Mouse (Mus musculus) forebrain, embryonic 12.5 days (tissue): ENCODE data around the gene Tas2r119. TPM values are rescaled to one million over a fixed set of nuclear protein-coding genes. Genes with fewer than 3 reads are reported as not detected.

Experiments
- ATAC-seq: fragments of 200-750 bp; cut with Nextera tagmentation; 2 replicates; pipeline ENCODE4 v1.8.0; 2017; ENCODE audit warnings: moderate TSS enrichment; ENCODE audit not compliant: low FRiP score
- H3K27ac ChIP-seq: fragments of 300-500 bp; sonication (generic); 2 replicates; pipeline ENCODE4 v1.5.1; 2016; ENCODE audit warnings: mild to moderate bottlenecking
- H3K27me3 ChIP-seq: fragments of 300-500 bp; sonication (generic); 2 replicates; pipeline ENCODE4 v1.6.1; 2016; ENCODE audit warnings: mild to moderate bottlenecking
- H3K36me3 ChIP-seq: fragments of 300-500 bp; sonication (generic); replicated peaks from 2 replicates; pipeline ENCODE4 v1.6.1; 2016; ENCODE audit warnings: mild to moderate bottlenecking
- H3K4me1 ChIP-seq: fragments of 300-500 bp; sonication (generic); 2 replicates; pipeline ENCODE4 v1.6.1; 2016
- H3K4me2 ChIP-seq: fragments of 300-500 bp; sonication (generic); 2 replicates; pipeline ENCODE4 v1.6.1; 2016; ENCODE audit warnings: mild to moderate bottlenecking, moderate library complexity
- H3K4me3 ChIP-seq: fragments of 300-500 bp; sonication (generic); replicated peaks from 2 replicates; pipeline ENCODE4 v1.5.1; 2016; ENCODE audit warnings: mild to moderate bottlenecking
- H3K9ac ChIP-seq: fragments of 300-500 bp; sonication (generic); 2 replicates; pipeline ENCODE4 v1.6.1; 2016; ENCODE audit warnings: mild to moderate bottlenecking
- H3K9me3 ChIP-seq: fragments of 300-500 bp; sonication (generic); 2 replicates; pipeline ENCODE4 v1.6.1; 2016
- WGBS: fragments of 180-500 bp; shearing (Covaris S2); methylation state at CpG from one replicate; pipeline ENCODE4 v1.1.7; 2016; 5-methylcytosine and 5-hydroxymethylcytosine counted together
- polyA plus RNA-seq: library from polyadenylated mRNA; unstranded; fragments of >200 nt; fragmentation: Nextera tagmentation; extraction: Ambion mirVana; gene quantifications from 2 replicates; pipeline ENCODE4 v1.2.1, GENCODE M21; 2016

The Tas2r119 gene
- polyA plus RNA-seq, result not detected in 2 replicates

DNA sequence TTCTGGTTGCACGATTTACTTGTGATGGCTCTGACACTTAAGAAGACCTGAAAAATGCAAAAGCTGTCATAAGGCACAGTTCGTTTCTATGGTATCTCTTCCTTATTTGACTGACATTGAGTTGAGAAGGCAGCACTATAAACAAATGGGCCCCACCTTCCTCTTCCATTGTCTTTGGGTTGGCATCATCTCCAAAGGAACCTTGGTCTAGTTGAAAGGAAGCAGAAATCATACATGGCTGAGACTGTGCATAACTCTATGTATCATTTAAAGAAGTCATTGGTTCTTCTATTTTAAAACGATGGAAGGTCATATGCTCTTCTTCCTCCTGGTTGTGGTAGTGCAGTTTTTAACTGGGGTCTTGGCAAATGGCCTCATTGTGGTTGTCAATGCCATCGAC is at the start of gene Tas2r119:
Tas2r119 (plus strand) TSS at position 301 of the 400 bp plus-strand sequence.
- Histone ChIP-seq H3K4me3 (no peak within 1 kb of the TSS), H3K36me3 (no peaks in the 10 kb centered on the region), H3K27ac (no peak within 1 kb of the TSS), H3K4me2 (no peak within 1 kb of the TSS), H3K4me1 (peaks cover 8% of the 10 kb centered on the region), H3K9me3 (no peaks in the 10 kb centered on the region), H3K27me3 (no peaks in the 10 kb centered on the region), H3K9ac (no peak within 1 kb of the TSS)
- WGBS, result 84% methylated on average over 4 of the region's 4 CpGs
- no peak for ATAC-seq

DNA sequence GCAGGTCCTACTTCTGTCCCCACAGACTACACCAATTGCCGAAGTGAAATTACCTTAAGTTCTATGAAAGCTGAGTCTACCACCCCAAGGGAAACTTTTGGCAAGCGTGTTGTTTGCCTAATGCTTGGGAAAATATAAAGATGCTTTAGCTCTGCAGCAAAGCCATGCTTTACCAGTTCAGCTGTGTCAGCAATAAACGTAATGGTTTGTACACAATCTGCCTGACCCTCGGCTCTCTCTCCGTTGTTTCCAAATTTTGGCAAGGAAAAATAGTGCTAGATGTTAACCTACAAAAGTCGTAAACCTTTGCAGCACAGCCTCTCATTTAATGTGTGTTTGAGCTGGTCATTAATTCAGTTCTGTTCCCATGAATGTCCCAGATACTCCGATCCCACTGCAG is 44.8 kb upstream of the Tas2r119 start:
- 93% methylated on average over 7 of the region's 7 CpGs for WGBS
- ATAC-seq, result no peak
- Histone ChIP-seq H3K9me3 (no peaks in the 10 kb centered on the region), H3K27me3 (no peaks in the 10 kb centered on the region), H3K9ac (no peak overlapping the region), H3K27ac (no peak overlapping the region), H3K4me3 (no peak overlapping the region), H3K4me2 (no peak overlapping the region), H3K36me3 (no peaks in the 10 kb centered on the region), H3K4me1 (no peaks in the 10 kb centered on the region)

DNA sequence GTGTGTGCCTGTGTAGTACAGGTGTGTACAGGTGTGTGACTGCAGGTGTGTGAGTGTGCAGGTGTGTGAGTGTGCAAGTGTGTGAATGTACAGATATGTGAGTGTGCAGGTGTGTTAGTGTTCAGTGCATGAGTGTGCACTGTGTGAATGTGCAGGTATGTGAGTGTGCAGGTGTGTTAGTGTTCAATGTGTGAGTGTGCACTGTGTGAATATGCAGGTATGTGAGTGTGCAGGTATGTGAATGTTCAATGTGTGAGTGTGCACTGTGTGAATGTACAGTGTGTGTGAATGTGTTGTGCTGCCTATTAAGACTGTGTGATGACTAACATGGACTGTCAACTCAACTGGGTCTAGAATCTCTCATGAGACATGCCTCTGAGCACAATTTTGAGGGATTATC is 35.4 kb upstream of the Tas2r119 start:
- Histone ChIP-seq H3K9ac (no peak overlapping the region), H3K36me3 (no peaks in the 10 kb centered on the region), H3K4me1 (no peaks in the 10 kb centered on the region), H3K27me3 (no peaks in the 10 kb centered on the region), H3K9me3 (no peaks in the 10 kb centered on the region), H3K4me2 (no peak overlapping the region), H3K27ac (no peak overlapping the region), H3K4me3 (no peak overlapping the region)
- no peak for ATAC-seq

DNA sequence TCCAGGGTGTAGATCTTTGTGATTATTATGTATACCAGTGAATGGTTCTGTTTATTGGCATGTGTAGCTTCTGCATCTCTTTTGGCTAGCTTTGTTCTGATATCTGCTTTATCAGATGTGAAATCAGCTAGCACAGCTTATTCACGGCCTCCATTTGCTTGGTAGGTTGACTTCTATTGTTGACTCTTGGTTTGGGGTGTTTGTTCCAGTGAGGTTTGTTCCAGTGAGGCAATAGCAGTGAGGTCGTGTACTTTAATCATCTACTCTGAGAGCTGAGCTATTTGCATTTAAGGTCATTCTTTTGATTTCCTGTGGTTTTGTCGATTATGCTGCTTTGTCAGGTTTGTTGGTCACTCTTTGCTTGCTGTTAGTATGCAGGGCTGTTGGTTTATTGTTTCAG is 32.8 kb upstream of the Tas2r119 start:
- no peaks in the 10 kb centered on the region for H3K36me3 ChIP-seq
- H3K9me3 ChIP-seq, result no peaks in the 10 kb centered on the region
- no peak for ATAC-seq
- 77% methylated on average over 3 of the region's 3 CpGs for WGBS
- no peak overlapping the region for H3K9ac ChIP-seq
- no peak overlapping the region for H3K27ac ChIP-seq
- no peaks in the 10 kb centered on the region for H3K4me1 ChIP-seq
- H3K27me3 ChIP-seq, result no peaks in the 10 kb centered on the region
- H3K4me3 ChIP-seq, result no peak overlapping the region
- H3K4me2 ChIP-seq, result no peak overlapping the region

DNA sequence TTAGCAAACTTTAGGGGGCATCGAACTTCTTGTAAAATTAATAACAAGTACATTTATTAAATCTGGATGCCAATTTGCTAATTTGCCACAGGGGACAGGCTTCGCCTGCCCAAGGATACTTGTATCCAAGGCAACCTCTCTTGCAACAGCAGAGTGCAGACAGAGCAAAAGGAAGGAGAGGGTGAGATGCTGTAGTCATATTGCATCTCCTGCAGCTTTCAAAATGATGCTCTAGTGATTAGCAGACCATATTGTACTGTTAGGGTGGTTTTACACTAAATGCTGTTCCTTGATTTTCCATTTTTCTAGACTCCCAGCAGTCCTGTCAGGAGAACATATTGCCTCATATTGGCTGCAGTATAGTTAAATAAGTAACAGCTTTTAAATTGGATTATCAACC is 23.7 kb upstream of the Tas2r119 start:
- Histone ChIP-seq H3K36me3 (no peaks in the 10 kb centered on the region), H3K9me3 (no peaks in the 10 kb centered on the region), H3K27me3 (0 out of 2 replicates have a peak, but pooled peaks cover 3% of the 10 kb centered on the region), H3K4me3 (no peak overlapping the region), H3K27ac (no peak overlapping the region), H3K4me2 (no peak overlapping the region), H3K4me1 (peaks cover 4% of the 10 kb centered on the region), H3K9ac (no peak overlapping the region)
- WGBS, result 85% methylated on average over 2 of the region's 2 CpGs
- no peak for ATAC-seq

DNA sequence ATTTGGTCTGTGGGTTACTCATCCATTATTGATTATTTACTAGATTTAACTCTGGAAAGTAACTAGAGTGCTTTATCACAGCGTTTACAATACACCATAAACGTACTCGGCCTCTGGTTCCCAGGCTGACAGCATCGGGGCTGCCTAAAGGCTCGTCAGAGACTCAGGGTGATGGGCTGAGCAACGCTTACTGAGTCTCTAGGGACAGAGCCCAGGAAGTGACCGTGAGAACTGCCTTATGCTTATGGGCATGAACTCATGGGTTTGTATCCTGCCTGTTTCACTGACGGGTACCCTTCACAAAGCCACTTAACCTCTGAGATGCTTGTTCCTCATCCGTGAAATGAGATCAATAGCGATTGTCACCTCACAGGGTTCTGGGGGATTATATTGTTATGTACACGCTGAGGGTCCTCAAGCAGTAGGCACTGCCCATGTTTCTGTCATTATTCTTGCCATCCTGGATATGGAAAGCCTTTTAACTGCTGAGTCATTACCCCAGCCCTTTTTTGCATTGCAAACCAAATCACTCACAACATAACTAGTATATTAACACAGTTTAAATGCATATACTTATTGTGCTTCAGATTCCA is 23.1 kb upstream of the Tas2r119 start:
- Histone ChIP-seq H3K9ac (no peak overlapping the region), H3K36me3 (no peaks in the 10 kb centered on the region), H3K4me1 (peaks cover 4% of the 10 kb centered on the region), H3K9me3 (no peaks in the 10 kb centered on the region), H3K4me3 (no peak overlapping the region), H3K27ac (no peak overlapping the region), H3K27me3 (0 out of 2 replicates have a peak, but pooled peaks cover 3% of the 10 kb centered on the region), H3K4me2 (no peak overlapping the region)
- 59% methylated on average over 11 of the region's 11 CpGs for WGBS
- 0 out of 2 replicates have a peak, but pooled peaks have one; percentile 49 for ATAC-seq

DNA sequence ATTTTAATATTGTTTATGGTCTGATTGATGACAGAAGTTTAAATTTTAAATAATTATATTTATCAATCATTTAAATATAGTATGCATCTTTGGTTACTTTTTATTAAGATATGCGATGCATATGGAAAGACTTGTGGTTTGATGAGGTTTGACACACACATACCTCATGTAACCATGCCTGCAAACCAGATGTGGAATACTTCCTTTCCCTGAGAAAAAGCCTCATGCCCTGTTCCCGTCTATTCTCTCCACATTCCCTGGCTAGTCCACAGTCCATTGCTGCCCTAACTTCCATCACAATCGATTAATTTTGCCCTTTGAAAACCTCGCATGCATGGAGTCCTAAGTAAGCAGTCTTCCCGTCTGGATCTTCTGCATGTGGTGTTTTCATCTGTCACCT is 21.0 kb upstream of the Tas2r119 start:
- H3K27me3 ChIP-seq, result 0 out of 2 replicates have a peak, but pooled peaks cover 3% of the 10 kb centered on the region
- WGBS, result 63% methylated on average over 5 of the region's 5 CpGs
- H3K9ac ChIP-seq, result no peak overlapping the region
- no peaks in the 10 kb centered on the region for H3K9me3 ChIP-seq
- no peaks in the 10 kb centered on the region for H3K36me3 ChIP-seq
- no peak overlapping the region for H3K4me2 ChIP-seq
- H3K27ac ChIP-seq, result no peak overlapping the region
- peaks cover 4% of the 10 kb centered on the region for H3K4me1 ChIP-seq
- no peak overlapping the region for H3K4me3 ChIP-seq
- ATAC-seq, result no peak

DNA sequence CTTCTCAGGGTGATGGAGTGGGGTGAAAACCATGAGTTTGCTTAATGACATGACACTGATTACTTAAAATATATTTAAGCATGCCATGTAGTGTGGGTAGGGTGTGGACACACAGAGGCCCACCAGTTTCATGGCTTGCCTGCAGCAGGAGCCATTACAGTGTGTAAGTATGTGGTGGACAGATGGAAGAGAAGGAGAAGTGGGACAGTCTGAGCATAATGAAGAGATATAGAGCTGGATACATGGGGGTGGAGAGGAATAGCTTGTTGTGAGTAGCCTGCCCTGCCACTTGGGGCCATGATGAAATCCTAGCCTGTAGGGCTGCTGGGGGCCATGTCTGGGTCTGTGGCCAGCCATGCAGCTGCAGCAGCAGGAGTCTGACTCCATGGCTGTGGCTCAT is 16.8 kb upstream of the Tas2r119 start:
- no peaks in the 10 kb centered on the region; the same call in 1 of the 2 replicates for H3K4me1 ChIP-seq

DNA sequence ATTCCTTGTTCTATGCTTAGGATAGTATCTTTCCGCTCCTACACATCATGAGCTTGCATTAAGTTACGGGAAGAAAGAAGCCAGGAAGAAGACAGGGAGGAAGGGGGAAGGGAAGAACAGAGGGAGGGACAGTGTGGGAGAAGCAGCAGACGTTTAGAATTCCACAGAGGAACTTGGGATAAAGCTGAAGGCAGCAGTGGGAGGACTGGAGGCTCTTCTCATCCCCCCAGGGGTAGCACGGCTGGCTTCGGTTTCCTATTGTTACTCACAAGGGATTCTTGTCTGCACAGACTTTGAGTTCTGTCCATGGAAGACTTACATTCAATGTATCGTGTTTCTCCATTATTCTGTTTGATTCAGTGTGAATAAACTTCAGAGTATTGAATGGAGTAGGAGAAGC is 5.3 kb upstream of the Tas2r119 start:
- Histone ChIP-seq H3K9ac (no peak overlapping the region), H3K4me1 (peaks cover 17% of the 10 kb centered on the region), H3K36me3 (no peaks in the 10 kb centered on the region), H3K27ac (peak overlapping the region; percentile 63; the same call in 1 of the 2 replicates), H3K9me3 (no peaks in the 10 kb centered on the region), H3K4me3 (no peak overlapping the region), H3K27me3 (no peaks in the 10 kb centered on the region), H3K4me2 (peak overlapping the region; percentile 10; the same call in 1 of the 2 replicates)
- peak; percentile 34; the same call in 1 of the 2 replicates for ATAC-seq
- 31% methylated on average over 6 of the region's 6 CpGs for whole genome bisulfite sequencing

More for the DNA sequence above, 16.8 kb upstream of the Tas2r119 start:
- Histone ChIP-seq H3K36me3 (no peaks in the 10 kb centered on the region), H3K9ac (no peak overlapping the region), H3K4me3 (no peak overlapping the region), H3K27ac (no peak overlapping the region), H3K27me3 (no peaks in the 10 kb centered on the region), H3K9me3 (no peaks in the 10 kb centered on the region), H3K4me2 (no peak overlapping the region)
- no peak for ATAC-seq

DNA sequence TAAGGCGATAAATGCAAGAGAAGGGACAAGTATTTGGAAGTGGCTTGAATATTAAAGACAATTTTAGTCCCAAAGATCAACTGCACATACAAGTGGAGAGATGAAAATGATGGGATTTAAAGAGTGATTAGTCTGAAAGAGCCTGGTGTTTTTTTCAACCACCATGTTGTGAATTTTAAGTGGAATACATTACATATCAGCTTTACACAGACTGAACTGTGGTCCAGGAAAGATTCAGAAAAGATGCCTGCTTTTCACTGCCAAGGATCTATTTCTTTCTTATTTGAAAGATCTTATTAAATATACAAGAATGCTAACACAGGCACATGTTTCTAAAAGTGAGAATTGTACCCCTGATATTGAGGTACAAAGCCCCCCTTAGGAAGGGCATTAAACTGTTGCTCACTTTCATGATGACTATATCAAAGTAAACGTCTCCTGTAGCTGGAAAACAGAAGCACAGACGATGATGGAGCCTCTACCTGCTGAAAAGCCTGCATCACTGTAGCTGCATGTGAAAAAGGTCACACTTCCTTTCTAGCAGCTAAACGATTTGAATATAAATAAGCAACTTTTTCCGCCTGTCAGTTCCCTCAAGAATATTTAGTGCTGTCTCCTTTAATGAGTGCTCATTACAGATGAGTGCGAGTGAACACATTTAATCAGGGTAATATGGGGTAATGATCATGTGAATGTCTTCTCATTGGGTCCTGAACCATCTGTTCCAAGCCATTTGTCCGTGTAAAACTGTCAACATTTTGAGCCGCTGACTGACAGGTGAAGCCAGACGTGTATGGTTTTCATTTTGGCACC is 4.7 kb upstream of the Tas2r119 start:
- ATAC-seq, result peak; percentile 92
- peaks cover 17% of the 10 kb centered on the region for H3K4me1 ChIP-seq
- no peaks in the 10 kb centered on the region for H3K27me3 ChIP-seq
- no peak overlapping the region for H3K9ac ChIP-seq
- WGBS, result 30% methylated on average over 9 of the region's 9 CpGs
- no peak overlapping the region for H3K4me3 ChIP-seq
- peak overlapping the region; percentile 63 for H3K27ac ChIP-seq
- peak overlapping the region; percentile 10; the same call in 1 of the 2 replicates for H3K4me2 ChIP-seq
- no peaks in the 10 kb centered on the region for H3K9me3 ChIP-seq
- no peaks in the 10 kb centered on the region for H3K36me3 ChIP-seq

DNA sequence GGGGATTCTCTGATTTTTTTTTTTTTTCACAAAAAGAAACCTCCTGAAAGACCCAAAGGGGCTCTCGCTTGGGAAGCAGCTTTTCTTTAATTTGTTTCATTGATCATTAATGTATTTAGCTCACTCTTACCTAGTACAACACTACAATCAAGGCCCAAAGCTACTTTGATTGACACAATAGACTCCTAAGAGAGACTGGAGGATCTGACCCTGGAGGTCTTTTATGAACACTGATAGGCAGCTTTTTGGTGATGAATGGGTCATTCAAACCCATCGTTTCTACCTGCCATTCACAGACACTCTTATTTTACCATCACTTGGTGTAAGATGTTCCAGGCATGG is 4.1 kb upstream of the Tas2r119 start:
- H3K27me3 ChIP-seq, result no peaks in the 10 kb centered on the region
- no peaks in the 10 kb centered on the region for H3K9me3 ChIP-seq
- peaks cover 17% of the 10 kb centered on the region for H3K4me1 ChIP-seq
- no peak overlapping the region for H3K4me2 ChIP-seq
- WGBS, result 21% methylated on average over 2 of the region's 2 CpGs
- no peak overlapping the region for H3K4me3 ChIP-seq
- H3K36me3 ChIP-seq, result no peaks in the 10 kb centered on the region
- 0 out of 2 replicates have a peak overlapping the region, but pooled peaks have one; percentile 14 for H3K27ac ChIP-seq
- H3K9ac ChIP-seq, result no peak overlapping the region
- peak; percentile 68; the same call in 1 of the 2 replicates for ATAC-seq

DNA sequence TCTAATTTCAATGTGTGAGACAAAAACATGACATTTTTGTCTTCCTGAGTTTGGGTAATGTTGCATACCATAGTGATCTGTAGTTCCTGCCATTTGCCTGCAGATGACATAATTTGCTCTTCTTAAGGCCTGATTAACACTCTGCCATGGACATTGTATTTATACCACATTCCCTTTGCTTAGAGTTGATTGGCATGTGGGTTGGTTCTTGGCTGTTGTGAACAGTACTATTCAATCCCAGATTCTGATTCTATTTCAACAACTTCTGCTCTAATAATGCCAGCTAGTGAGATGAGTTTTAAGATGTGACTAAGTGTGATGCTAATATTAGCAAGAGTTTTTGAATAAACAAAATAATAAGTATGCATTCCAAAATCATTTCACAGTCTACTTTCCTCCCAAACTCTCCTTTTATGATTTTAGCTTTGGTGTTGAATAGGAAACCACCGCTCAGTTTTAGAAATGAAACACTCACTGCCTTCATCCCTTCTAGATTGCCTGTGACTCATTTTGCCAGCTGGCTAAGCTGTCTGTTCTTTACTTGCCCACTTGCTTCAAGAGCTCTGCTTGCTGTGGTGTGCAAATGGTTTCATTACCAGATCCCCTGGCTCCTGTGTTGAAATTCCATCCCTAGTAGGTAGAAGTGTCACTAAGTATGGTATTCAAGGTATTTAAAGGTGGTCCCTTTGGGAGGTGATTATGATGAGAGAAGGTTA is 3.1 kb downstream of the Tas2r119 start:
- Histone ChIP-seq H3K27me3 (no peaks in the 10 kb centered on the region), H3K9me3 (no peaks in the 10 kb centered on the region), H3K4me2 (no peak overlapping the region), H3K4me3 (no peak overlapping the region), H3K4me1 (no peaks in the 10 kb centered on the region), H3K36me3 (no peaks in the 10 kb centered on the region), H3K27ac (no peak overlapping the region), H3K9ac (no peak overlapping the region)
- WGBS, result 85% methylated on average over 1 of the region's 1 CpGs
- ATAC-seq, result no peak
